Mouse (Mus musculus) limb, embryonic 15.5 days (tissue): Measurements from ENCODE around the gene Tep1. TPM values are rescaled to one million over a fixed set of nuclear protein-coding genes. Genes with fewer than 3 reads are reported as not detected.
"Not testable (repeated sequence)": the region's sequence is repeated elsewhere in the genome, so short reads cannot be mapped to it uniquely, and the experiment has no call there.

Experiments used
- ATAC-seq: fragments of 200-750 bp; cut with Nextera tagmentation; 2 replicates; pipeline ENCODE4 v1.8.0; 2017; ENCODE audit warnings: low read depth, moderate TSS enrichment; ENCODE audit not compliant: insufficient number of reproducible peaks, low FRiP score, low TSS enrichment
- H3K27ac ChIP-seq: fragments of 300-500 bp; sonication (generic); 2 replicates; pipeline ENCODE4 v1.5.1; 2015; ENCODE audit warnings: moderate library complexity, mild to moderate bottlenecking, inconsistent platforms
- H3K27me3 ChIP-seq: fragments of 300-500 bp; sonication (generic); 2 replicates; pipeline ENCODE4 v1.6.1; 2015; ENCODE audit warnings: inconsistent platforms
- H3K36me3 ChIP-seq: fragments of 300-500 bp; sonication (generic); 2 replicates; pipeline ENCODE4 v1.6.1; 2015; ENCODE audit warnings: inconsistent platforms
- H3K4me1 ChIP-seq: fragments of 300-500 bp; sonication (generic); 2 replicates; pipeline ENCODE4 v1.6.1; 2015; ENCODE audit warnings: inconsistent platforms
- H3K4me2 ChIP-seq: fragments of 300-500 bp; sonication (generic); 2 replicates; pipeline ENCODE4 v1.6.1; 2015; ENCODE audit warnings: mild to moderate bottlenecking, inconsistent platforms
- H3K4me3 ChIP-seq: fragments of 300-500 bp; sonication (generic); 2 replicates; pipeline ENCODE4 v1.5.1; 2015; ENCODE audit warnings: mild to moderate bottlenecking, inconsistent platforms
- H3K9ac ChIP-seq: fragments of 300-500 bp; sonication (generic); 2 replicates; pipeline ENCODE4 v1.6.1; 2015; ENCODE audit warnings: inconsistent platforms
- H3K9me3 ChIP-seq: fragments of 300-500 bp; sonication (generic); 2 replicates; pipeline ENCODE4 v1.6.1; 2016; ENCODE audit warnings: inconsistent platforms
- WGBS: fragments of 180-500 bp; shearing (Covaris S2); methylation state at CpG from one replicate; pipeline ENCODE4 v1.1.7; 2015; 5-methylcytosine and 5-hydroxymethylcytosine counted together
- polyA plus RNA-seq: library from polyadenylated mRNA; unstranded; fragments of >200 nt; fragmentation: Nextera tagmentation; extraction: Ambion mirVana; gene quantifications from 2 replicates; pipeline ENCODE4 v1.2.1, GENCODE M21; 2015

The Tep1 gene
- 5.0 and 6.2 TPM in 2 replicates for polyA plus RNA-seq

DNA sequence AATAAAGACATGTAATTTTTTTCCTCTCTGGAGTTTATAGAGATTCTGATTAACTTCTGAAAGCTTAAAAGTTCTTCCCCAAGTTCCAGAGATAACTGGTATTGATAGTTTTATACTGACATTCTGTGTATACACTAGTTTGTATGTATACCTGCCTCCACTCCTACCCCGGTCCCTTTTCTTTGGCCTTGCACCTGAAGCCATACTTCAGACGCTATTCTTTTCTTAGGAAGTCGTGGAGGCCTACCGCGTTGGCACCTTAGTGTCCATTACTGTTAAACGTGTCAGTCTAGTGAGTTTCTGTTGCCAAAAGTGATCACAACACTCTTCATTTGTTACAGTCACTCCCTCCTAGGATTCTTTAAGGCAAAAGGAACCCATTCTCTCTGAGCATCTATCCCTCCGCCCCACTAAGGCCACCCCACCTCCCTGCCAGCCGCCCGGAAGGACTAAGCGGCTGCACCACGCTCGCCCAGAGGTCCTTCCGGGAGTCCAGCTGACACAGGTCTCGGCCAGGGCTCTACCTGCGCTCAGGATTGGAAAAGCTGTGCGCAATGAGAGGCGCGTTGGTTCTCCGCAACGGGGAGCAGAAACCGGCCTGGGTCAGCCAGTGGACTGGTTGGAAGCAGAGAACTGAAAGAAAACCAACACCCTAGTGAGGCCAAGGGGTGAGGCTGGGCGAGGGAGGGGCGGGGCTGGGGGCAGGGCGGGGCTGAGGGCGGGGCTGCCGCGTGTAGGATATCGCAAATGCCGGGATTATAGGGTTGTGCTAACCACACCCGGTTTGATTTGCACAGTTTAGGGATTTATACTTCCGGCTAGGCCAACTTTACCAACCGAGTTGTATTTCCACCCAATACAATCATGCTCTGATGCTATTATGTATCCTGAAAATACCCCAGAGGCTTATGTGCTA is at the start of gene Tep1:
Tep1 (minus strand) TSS at position 672 of the 916 bp plus-strand sequence.
- H3K4me1 ChIP-seq, result peaks cover 6% of the 10 kb centered on the region; the same call in 1 of the 2 replicates
- H3K36me3 ChIP-seq, result peaks cover 13% of the 10 kb centered on the region; the same call in 1 of the 2 replicates
- H3K4me2 ChIP-seq, result peak within 1 kb of the TSS; percentile 60
- peak within 1 kb of the TSS; percentile 34 for H3K9ac ChIP-seq
- no peaks in the 10 kb centered on the region for H3K9me3 ChIP-seq
- no peaks in the 10 kb centered on the region for H3K27me3 ChIP-seq
- 7% methylated on average over 31 of the region's 32 CpGs for whole genome bisulfite sequencing
- H3K27ac ChIP-seq, result peak within 1 kb of the TSS; percentile 76
- ATAC-seq, result peak; percentile 85
- H3K4me3 ChIP-seq, result peak within 1 kb of the TSS; percentile 50

GRCm38 (mm10) chr14:50911356-50911755 is 41.0 kb upstream of the Tep1 start:
- no peaks in the 10 kb centered on the region for H3K9me3 ChIP-seq
- no peak overlapping the region for H3K4me3 ChIP-seq
- H3K4me1 ChIP-seq, result no peaks in the 10 kb centered on the region
- no peak for ATAC-seq
- H3K27me3 ChIP-seq, result no peaks in the 10 kb centered on the region
- H3K27ac ChIP-seq, result no peak overlapping the region
- 59% methylated on average over 3 of the region's 3 CpGs for WGBS
- H3K9ac ChIP-seq, result no peak overlapping the region
- peaks cover 55% of the 10 kb centered on the region for H3K36me3 ChIP-seq
- no peak overlapping the region for H3K4me2 ChIP-seq

DNA sequence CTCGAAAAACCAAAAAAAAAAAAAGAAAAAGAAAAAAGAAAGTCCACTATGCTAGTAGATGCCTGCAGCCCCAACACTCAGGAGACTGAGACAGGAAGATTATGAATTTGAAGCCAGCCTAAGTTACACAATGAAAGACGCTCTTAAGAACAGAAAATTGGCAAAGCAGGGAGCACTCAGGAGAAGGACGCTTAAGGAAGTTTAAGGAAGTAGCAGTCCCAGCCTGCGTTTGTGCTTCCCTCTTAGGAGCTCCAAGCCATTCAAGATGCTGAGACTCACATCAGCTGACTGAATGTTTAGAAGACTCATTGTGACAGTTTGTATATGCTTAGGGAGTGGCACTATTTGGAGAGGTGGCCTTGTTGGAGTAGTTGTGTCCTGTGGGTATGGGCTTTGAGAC is 37.8 kb upstream of the Tep1 start:
- Histone ChIP-seq H3K36me3 (peaks cover 25% of the 10 kb centered on the region), H3K4me2 (no peak overlapping the region), H3K9ac (no peak overlapping the region), H3K27me3 (no peaks in the 10 kb centered on the region), H3K9me3 (no peaks in the 10 kb centered on the region), H3K4me3 (no peak overlapping the region), H3K27ac (no peak overlapping the region), H3K4me1 (peaks cover 8% of the 10 kb centered on the region)
- ATAC-seq, result no peak
- 78% methylated on average over 4 of the region's 4 CpGs for WGBS

DNA sequence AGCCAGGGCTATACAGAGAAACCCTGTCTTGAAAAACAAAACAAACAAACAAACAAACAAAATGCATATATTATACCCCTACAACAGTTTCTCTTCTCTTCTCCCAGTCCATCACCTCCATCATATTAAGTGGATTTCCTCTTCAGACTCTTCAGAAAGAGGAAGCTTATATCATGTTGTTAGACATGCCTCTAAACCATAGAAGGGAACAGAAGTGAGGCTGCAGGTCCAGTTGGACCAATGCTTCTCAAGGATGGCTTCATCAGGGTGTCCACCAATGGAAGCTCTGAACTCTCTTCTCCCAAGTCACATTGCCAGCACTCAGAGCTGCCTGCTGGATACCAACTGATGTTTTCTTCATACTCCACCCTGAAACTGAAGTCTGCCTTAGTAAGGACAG is 35.0 kb upstream of the Tep1 start:
- H3K36me3 ChIP-seq, H3K27ac ChIP-seq, H3K9ac ChIP-seq, H3K4me3 ChIP-seq, ATAC-seq, H3K27me3 ChIP-seq, H3K4me2 ChIP-seq, H3K4me1 ChIP-seq, H3K9me3 ChIP-seq: not testable (repeated sequence)

DNA sequence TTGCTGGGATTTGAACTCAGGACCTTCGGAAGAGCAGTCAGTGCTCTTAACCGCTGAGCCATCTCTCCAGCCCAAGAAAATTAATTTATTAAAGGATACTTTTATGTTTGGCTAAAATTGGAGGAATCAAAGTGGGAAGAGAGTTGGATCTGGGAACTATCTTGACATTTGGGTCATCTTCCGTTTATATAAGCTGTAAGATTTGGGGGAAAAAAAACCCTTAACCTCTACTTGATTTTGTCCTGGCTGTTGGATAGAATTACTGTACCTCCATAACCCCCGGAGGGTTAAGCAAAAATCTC is 34.4 kb upstream of the Tep1 start:
- H3K27ac ChIP-seq, result no peak overlapping the region
- WGBS, result 79% methylated on average over 4 of the region's 4 CpGs
- no peaks in the 10 kb centered on the region for H3K36me3 ChIP-seq
- no peaks in the 10 kb centered on the region for H3K9me3 ChIP-seq
- H3K27me3 ChIP-seq, result no peaks in the 10 kb centered on the region
- peaks cover 8% of the 10 kb centered on the region for H3K4me1 ChIP-seq
- H3K4me2 ChIP-seq, result no peak overlapping the region
- no peak overlapping the region for H3K4me3 ChIP-seq
- H3K9ac ChIP-seq, result no peak overlapping the region
- no peak for ATAC-seq

- Histone ChIP-seq H3K4me1 (peaks cover 8% of the 10 kb centered on the region), H3K27ac (peak overlapping the region; percentile 51; the same call in 1 of the 2 replicates), H3K27me3 (no peaks in the 10 kb centered on the region), H3K36me3 (no peaks in the 10 kb centered on the region), H3K9me3 (no peaks in the 10 kb centered on the region), H3K4me3 (peak overlapping the region; percentile 40), H3K9ac (peak overlapping the region; percentile 42; the same call in 1 of the 2 replicates), H3K4me2 (peak overlapping the region; percentile 58)
- peak; percentile 71 for ATAC-seq
- WGBS, result 4% methylated on average over 26 of the region's 26 CpGs
Measured at GRCm38 (mm10) chr14:50903973-50904827, 33.8 kb upstream of the Tep1 start.

DNA sequence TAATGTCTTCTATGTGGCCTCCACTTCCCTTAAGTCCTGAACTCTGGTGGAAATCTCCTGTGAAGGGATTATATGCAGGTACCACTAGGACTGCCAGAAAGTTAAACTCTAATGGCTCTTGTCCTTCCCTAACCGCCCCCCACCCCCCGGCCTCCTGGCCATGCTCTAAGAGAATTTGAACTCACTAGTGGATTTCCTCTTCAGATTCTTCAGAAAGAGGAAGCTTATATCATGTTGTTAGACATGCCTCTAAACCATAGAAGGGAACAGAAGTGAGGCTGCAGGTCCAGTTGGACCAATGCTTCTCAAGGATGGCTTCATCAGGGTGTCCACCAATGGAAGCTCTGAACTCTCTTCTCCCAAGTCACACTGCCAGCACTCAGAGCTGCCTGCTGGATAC is 27.6 kb upstream of the Tep1 start:
- Histone ChIP-seq H3K4me1 (peaks cover 10% of the 10 kb centered on the region), H3K27me3 (peaks cover 26% of the 10 kb centered on the region)

DNA sequence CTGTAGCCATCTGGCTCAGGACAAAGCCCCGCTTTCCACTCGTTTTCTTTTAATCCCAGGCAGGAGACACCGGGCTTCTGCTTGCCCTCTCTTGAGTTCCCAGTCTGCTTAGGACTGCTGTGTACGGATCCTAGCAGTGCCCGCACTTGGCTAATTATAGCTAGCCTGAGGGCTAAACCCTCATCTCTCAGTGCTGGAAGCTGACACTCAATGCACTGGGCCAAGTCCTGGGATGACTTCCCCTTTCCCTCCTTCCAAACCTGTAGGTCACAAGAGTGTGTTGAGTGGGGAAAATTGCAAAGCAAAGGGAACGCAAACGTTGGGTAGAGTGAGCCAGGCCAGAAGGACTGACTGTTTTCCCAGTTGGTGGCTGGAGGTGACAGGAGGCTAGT is 27.0 kb upstream of the Tep1 start, which contains the start of gene Klhl33:
Klhl33 (minus strand) TSS at position 134 of the 392 bp plus-strand sequence.
- 26% methylated on average over 7 of the region's 7 CpGs for WGBS
- Histone ChIP-seq H3K27me3 (peaks cover 26% of the 10 kb centered on the region), H3K4me2 (peak within 1 kb of the TSS; percentile 61)

More for the DNA sequence above, 27.6 kb upstream of the Tep1 start:
- ATAC-seq, H3K36me3 ChIP-seq, H3K9me3 ChIP-seq, H3K4me3 ChIP-seq, H3K9ac ChIP-seq, H3K27ac ChIP-seq, H3K4me2 ChIP-seq: not testable (repeated sequence)
- 96% methylated on average over 2 of the region's 2 CpGs for WGBS

DNA sequence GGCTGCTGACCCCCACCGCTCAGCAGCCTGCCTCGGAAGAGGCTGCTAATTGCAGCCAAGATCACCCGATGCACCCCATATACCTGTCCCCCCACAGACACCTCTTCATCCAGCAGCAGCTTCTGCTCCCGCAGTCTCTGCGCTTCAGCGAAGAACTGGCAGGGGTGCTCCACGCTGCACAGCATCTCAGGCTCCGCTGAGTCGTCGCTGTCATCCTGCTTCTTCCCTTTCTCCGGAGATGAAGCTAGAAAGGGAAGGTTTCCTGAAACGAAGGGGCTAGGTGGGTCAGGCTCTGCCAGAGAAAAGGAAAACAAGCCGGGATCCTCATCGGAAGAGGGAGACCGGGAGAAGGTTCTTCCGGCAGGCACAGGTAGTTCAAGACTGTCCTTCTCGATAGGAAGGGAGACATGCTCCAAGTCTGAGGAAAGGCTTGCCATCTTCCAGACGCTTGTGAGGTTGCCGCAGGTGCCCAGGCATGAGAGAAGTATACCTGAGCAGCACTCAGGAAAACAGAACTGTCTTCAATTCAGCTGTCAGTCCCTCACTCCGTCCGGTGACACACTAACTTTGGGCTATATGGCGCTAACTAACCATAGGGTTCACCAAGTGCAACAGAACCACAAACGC is 26.5 kb upstream of the Tep1 start:
- H3K4me2 ChIP-seq, result peak overlapping the region; percentile 61
- peak overlapping the region; percentile 35 for H3K4me3 ChIP-seq
- no peaks in the 10 kb centered on the region for H3K36me3 ChIP-seq
- ATAC-seq, result no peak
- H3K27me3 ChIP-seq, result peaks cover 26% of the 10 kb centered on the region
- H3K9me3 ChIP-seq, result no peaks in the 10 kb centered on the region
- peaks cover 15% of the 10 kb centered on the region for H3K4me1 ChIP-seq
- 19% methylated on average over 23 of the region's 23 CpGs for WGBS
- peak overlapping the region; percentile 28; the same call in 1 of the 2 replicates for H3K9ac ChIP-seq
- no peak overlapping the region for H3K27ac ChIP-seq

More for the DNA sequence above, 27.0 kb upstream of the Tep1 start, which contains the start of gene Klhl33:
- Histone ChIP-seq H3K27ac (no peak within 1 kb of the TSS), H3K4me3 (peak within 1 kb of the TSS; percentile 35), H3K9me3 (no peaks in the 10 kb centered on the region), H3K9ac (peak within 1 kb of the TSS; percentile 28; the same call in 1 of the 2 replicates), H3K36me3 (no peaks in the 10 kb centered on the region), H3K4me1 (peaks cover 15% of the 10 kb centered on the region)
- ATAC-seq, result no peak

DNA sequence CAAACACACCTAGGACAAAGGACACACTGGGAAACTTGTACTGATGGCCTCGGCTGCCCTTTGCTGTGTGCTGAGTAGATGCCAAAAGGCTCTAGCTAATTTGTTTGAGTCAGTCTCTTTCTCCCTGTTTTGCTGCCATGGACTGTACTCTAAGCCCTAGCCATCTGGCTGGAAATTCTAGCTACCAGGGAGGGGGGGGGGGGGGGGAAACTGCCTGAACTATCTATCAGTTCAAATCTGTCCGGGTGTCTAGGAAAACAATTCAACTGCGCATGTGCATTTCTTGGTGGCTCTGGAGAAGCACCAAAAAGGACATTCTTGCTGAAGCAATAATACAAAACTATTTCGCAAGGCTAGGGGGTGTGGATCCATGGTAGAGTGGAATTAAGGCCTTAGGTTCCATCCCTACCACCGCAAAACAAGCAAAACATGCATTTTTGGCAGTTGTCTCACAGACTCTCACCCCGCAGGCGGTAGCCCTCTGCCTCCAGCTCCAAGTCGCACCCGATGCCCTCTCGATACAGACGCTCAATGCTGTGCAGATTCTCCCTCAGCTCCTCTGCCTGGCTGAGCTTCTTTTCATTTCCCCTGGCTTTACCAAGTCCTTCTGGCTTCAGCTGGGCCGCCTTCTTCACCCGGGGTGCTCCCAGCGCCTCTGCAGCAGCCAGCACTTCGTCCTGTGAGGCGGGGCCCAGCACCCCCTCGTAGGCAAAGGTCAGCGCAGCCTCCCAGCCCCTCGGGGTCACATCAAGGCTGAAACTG is 25.8 kb upstream of the Tep1 start:
- no peaks in the 10 kb centered on the region for H3K36me3 ChIP-seq
- 16% methylated on average over 19 of the region's 19 CpGs for WGBS
- H3K27me3 ChIP-seq, result peaks cover 26% of the 10 kb centered on the region
- H3K4me1 ChIP-seq, result peaks cover 15% of the 10 kb centered on the region
- no peak for ATAC-seq
- peak overlapping the region; percentile 61 for H3K4me2 ChIP-seq
- peak overlapping the region; percentile 28; the same call in 1 of the 2 replicates for H3K9ac ChIP-seq
- H3K27ac ChIP-seq, result no peak overlapping the region
- H3K4me3 ChIP-seq, result peak overlapping the region; percentile 35
- H3K9me3 ChIP-seq, result no peaks in the 10 kb centered on the region

GRCm38 (mm10) chr14:50895407-50895806 is 25.0 kb upstream of the Tep1 start:
- H3K4me3 ChIP-seq, result no peak overlapping the region
- peaks cover 26% of the 10 kb centered on the region for H3K27me3 ChIP-seq
- ATAC-seq, result no peak
- no peak overlapping the region for H3K4me2 ChIP-seq
- no peak overlapping the region for H3K27ac ChIP-seq
- no peaks in the 10 kb centered on the region for H3K36me3 ChIP-seq
- no peaks in the 10 kb centered on the region for H3K9me3 ChIP-seq
- peaks cover 15% of the 10 kb centered on the region for H3K4me1 ChIP-seq
- no peak overlapping the region for H3K9ac ChIP-seq
